Mouse (Mus musculus): ENCODE results near the gene Vwa5a.

- TF ChIP-seq CTCF (IDR thresholded peaks at IDR 0.05), result no peak
- no peak for TF ChIP-seq EP300 (IDR thresholded peaks at IDR 0.05)
Measured at GRCm38 (mm10) chr9:38672887-38673286, 45.2 kb upstream of the Vwa5a start.
